Mouse (Mus musculus) megakaryocyte-erythroid progenitor cell, adult 5-6 weeks (primary cell): ENCODE results near the gene Med9. TPM values are rescaled to one million over a fixed set of nuclear protein-coding genes. Genes with fewer than 3 reads are reported as not detected.

Experiments
- ATAC-seq: replicated peaks from 2 replicates; pipeline ENCODE4 v1.8.0; 2016; ENCODE audit warnings: mild to moderate bottlenecking, inconsistent platforms; ENCODE audit not compliant: severe bottlenecking, poor library complexity, low FRiP score, low TSS enrichment
- total RNA-seq, 2 experiments: library from RNA; stranded (forward) in 1 of 2; stranded (reverse) in 1 of 2; fragments of 200-1000, 215-1000 nt in 1 of 2; fragments of >200 nt in 1 of 2; fragmentation: Nextera tagmentation in 1 of 2; gene quantifications; 2 replicates each; pipeline ENCODE4 v1.2.3; 2014 to 2017

The Med9 gene
- total RNA-seq, 2 experiments from 2014 or later: 23.6 to 32.9 TPM

DNA sequence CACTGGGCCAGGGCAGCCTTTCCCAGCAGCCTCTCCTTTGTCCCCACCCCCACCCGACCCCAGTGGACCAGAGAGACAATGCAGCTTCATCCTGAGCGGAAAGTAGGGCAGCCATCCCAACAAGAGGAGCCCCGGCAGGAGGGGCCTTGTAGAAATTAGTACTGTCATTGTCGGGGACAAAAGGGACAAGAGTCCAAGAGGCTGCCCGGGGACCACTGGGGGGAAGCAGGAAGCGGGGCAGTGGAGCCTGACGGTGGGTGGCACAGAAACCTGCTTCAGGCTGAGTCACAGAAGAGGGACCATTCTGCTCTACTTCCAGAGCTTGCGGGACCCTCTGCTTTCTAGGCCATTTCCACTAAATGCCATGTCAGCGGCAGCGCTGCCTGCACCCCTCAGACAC, 27.2 kb downstream of the Med9 start:
- ATAC-seq: no peak

DNA sequence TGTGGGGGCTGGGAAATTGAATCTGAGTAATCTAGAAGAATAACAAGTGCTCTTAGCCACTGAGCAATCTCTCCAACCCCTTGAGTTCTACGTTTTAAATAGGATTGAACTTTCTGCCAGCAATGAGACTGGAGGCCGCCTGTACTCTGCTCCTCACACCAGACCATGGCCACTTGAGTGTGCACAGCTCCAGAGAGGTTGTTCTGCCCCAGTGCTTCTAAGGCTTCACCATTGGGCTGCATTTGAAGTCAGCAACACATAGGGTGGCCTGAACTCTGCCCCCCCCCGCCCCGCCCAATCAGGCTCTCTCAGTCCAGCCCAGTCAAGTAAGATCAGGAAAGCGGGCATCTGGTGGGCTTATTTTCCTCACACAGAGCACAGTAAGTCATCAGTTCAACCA, 29.8 kb downstream of the Med9 start:
- ATAC-seq: no peak

DNA sequence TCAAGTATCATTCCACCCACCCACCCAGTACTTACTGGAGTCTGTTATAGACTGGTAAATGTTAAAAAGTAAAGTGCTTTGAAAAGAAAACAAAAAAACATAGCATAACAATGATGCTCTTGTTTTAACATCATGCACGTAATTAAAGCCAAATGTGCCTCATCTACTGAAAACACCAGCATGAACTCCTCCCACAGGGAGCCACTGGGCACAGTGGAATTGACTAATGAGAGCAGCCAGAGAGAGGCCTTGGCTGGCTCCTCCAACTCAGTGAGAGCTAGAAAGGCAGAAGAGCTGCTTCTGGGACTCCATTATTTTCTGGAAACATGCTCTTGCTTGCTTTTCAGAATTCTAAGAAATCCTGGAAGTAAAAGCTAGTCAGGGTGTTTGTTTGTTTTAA, 41.4 kb downstream of the Med9 start:
- no peak for ATAC-seq

DNA sequence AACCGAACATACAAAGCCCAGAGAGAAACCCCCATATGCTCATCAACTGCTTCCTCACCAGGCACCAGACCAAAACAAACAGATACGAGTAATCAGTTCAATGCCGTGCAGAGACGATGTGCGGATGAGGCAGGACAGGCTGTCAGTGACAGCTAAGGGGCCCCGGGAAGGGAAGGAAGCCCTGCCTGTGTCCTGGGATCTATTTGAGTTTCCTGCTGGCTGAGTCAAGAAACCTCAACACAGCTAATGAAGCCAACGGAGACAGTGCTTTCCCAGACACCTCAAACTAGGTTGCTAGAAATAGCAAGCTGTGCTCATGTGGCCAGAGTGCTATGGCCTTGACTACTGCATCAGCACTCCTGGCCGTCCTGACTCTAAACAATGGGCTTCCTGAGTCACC, 43.4 kb downstream of the Med9 start:
- no peak for ATAC-seq

DNA sequence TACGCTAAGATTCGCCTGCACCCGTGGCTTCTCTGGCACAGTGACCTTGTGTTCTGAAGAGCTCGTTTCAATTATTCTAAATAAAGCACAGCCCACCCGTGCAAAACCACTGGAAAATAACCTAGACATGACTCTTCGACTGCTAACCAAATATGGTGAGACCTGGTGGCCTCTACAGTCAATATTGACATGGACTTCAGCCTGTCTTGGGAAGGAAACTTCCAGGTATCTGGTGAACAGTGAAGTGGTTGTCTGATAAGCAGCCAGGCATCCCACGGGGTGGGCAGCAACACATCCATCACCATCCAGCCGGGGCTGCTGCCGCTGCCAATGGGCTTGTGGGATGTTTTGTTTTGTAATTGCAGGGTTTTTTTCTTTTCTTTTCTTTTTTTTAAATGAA, 46.3 kb downstream of the Med9 start:
- ATAC-seq: no peak

DNA sequence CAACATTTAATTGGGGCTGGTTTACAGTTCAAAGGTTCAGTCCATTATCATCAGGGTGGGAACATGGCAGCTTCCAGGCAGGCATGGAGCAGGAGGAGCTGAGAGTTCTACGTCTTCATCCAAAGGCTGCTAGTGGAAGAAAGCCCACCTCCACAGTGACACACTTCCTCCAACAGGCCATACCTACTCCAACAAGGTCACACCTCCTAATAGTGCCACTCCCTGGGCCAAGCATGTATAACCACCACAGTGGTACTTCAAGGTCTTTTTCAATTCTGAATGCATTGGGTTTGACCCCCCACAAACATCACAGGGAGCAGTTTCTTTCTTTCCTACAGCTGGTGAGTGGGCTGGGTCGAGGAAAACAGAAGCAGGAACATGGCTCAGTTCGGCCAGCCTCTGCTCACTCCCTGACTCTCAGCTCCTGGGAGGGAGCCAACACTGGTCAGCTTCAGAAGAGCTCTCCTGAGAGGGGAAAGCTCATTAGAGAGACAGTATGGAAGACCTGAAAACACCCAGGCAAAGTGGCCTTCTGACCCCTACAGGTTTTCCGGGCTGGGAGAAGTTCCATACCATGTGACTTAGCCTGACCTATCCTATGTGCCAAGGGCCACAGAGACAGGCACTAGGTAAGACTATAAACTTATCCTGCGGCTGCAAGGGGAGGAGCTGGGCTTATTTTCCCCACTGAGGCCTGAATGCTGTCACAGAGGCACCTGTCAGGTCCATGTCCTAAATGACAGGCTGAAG, 53.4 kb downstream of the Med9 start:
- ATAC-seq: no peak

DNA sequence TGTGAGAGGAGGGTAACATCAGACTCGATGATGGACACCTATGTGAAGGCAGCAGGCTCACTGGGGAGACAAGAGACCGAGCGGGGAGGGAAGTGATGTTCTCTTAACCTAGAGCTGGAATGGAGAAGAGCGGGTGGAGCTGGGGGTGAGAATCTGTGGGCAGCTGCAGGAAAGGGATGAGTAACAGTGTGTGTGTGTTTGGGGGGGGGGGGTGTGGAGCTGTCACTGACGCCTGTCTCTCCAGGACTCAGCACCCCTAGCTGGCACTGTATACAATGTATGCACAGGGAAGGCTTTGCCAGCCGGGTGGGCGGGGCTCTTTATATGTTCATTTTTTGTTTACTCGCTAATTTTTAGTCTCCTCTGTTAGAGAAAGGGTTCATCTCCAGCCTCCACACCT, 55.8 kb downstream of the Med9 start:
- ATAC-seq: no peak

DNA sequence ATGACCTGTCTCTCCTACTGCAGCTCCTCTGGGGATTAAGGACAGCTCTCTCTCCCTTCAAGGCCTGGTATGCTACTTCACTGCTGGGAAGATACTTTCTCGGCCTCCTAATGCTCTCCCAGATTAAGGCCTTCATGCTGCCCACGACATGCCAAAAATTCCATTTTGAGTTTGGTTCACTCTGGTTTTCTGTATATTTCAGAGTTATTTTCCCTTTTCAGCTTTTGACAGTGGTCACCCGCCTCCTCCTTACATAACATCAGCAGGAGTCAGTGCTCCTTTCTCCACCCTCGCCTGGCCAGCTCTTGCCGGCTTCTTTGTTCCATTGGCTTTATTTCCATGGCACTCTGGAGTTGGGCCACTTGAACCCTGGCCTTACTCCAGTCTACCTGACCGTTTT, 56.7 kb downstream of the Med9 start:
- ATAC-seq: no peak

DNA sequence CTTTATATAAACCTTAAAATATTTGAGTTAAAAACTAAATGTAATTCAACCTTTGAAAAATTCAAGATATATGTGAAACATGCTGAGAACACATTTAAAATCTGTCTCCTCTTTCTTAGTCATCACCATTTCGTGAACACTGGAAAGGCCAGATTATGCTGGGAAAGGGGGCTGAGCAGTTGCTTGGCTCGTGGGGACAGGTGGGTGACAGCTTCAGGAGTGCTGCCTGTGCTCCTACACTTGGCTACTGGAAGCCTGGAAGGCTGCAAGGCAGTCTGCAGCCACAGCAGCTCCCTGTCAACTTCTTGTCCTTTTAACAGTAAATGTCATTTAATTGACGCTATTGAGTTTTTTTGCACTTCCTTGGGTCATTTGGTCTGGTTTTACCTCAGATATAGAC, 57.9 kb downstream of the Med9 start:
- ATAC-seq: no peak

DNA sequence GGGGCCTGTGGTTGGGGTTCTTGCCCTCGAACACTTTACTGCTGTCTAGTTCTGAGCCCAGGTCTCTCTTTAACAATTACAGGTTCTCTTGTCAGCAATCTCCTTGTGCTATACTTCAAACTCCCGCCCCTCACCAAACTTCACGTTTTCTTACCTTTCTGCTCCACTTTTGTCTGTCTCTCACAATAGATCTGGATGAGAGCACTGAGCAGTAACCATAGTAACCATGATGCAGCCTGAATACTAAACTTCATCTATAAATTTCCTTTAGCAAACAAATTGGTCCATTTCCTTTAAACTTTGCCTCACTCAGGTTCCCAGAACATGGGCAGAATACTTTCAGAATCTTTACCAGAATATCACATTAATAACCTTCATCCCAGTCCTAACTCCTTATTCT, 61.4 kb downstream of the Med9 start:
- ATAC-seq: no peak

DNA sequence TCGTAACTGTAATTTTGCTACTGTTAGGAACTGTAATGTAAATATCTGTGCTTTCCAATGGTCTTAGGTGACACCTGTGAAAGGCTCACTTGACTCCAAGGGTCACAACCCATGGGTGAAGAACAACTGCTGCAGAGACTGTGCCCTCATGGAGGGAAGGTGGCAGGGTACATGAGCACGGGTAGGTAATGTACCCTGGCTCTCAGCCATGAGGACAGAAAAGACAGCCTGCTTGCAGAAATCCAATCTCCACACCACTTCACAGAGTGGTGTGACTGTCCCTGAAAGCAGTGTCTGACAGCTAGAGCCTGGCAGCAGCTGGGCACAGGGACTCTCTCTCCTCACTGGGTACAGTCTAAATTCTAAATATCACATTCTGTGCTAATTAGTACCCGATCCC, 63.5 kb downstream of the Med9 start:
- ATAC-seq: no peak

Other genes starting within 250 kb of the Med9 start
- 2.6 and 2.8 TPM in 2 replicates for gene Pld6, start 160.6 kb upstream of the Med9 start, total RNA-seq (2014; fragmentation: Nextera tagmentation)
- 1.4 and 2.1 TPM in 2 replicates for gene Pld6, start 160.6 kb upstream of the Med9 start, total RNA-seq (2017)
- gene Flcn, start 138.2 kb upstream of the Med9 start, total RNA-seq (2014; fragmentation: Nextera tagmentation): 25.4 and 31.1 TPM in 2 replicates
- gene Flcn, start 138.2 kb upstream of the Med9 start, total RNA-seq (2017): 17.0 and 21.1 TPM in 2 replicates
- gene Nt5m, start 108.8 kb upstream of the Med9 start, total RNA-seq (2014; fragmentation: Nextera tagmentation): 19.6 and 21.9 TPM in 2 replicates
- 16.6 and 26.9 TPM in 2 replicates for gene Nt5m, start 108.8 kb upstream of the Med9 start, total RNA-seq (2017)
- gene Cops3, start 108.4 kb upstream of the Med9 start, total RNA-seq (2014; fragmentation: Nextera tagmentation): 171 and 212 TPM in 2 replicates
- gene Cops3, start 108.4 kb upstream of the Med9 start, total RNA-seq (2017): 224 and 228 TPM in 2 replicates
- gene Rasd1, start 16.7 kb downstream of the Med9 start, total RNA-seq (2014; fragmentation: Nextera tagmentation): 0.89 TPM in 1 of 2 replicates, not detected in the other
- gene Rasd1, start 16.7 kb downstream of the Med9 start, total RNA-seq (2017): 2.6 TPM in 1 of 2 replicates, not detected in the other
- gene Pemt, start 98.3 kb downstream of the Med9 start, total RNA-seq (2014; fragmentation: Nextera tagmentation): 10.9 and 18.9 TPM in 2 replicates
- 2.0 and 5.7 TPM in 2 replicates for gene Pemt, start 98.3 kb downstream of the Med9 start, total RNA-seq (2017)
- 55.9 and 58.6 TPM in 2 replicates for gene Rai1, start 156.8 kb downstream of the Med9 start, total RNA-seq (2014; fragmentation: Nextera tagmentation)
- 5.9 and 8.3 TPM in 2 replicates for gene Rai1, start 156.8 kb downstream of the Med9 start, total RNA-seq (2017)